Mouse (Mus musculus) CH12F3 (cell line): ENCODE results near the gene Krt82.

Experiments
- in situ Hi-C: fragments of 300-500 bp; cut with MboI; formaldehyde crosslinking; loops from 2 replicates; pipeline ENCODE4 v1.14.3; 2020; ENCODE audit warnings: low sequenced_read_pairs

The Krt82 gene

DNA sequence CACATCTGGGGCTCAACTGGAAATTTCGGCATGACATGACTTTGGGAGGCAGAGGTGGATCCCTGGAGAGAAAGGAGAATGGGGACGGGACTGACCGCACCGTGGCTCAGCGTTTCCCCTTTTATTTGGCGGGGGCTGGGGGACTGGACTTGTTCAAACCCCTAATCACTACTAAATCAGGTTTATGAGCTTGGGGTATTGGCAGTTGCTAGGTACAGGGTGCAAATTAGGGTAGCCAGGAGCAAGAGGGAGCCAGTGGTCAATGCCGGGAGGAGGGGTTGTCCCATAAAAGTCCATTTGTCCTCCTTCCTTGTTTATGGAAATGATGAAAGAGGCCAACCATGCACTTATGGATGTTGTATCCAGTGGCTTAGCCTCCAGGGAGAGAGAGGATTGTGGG is at the start of gene Krt82:
TSS of gene Krt82 (minus strand) at position 101 of the 400 bp plus-strand sequence.
- in situ Hi-C loops: no loop called here

GRCm38 (mm10) chr15:101599123-101599522 is 48.7 kb upstream of the Krt82 start:
- in situ Hi-C loops: no loop called here

- in situ Hi-C loops: no loop called here
Observed at GRCm38 (mm10) chr15:101588216-101588615, 37.7 kb upstream of the Krt82 start.

DNA sequence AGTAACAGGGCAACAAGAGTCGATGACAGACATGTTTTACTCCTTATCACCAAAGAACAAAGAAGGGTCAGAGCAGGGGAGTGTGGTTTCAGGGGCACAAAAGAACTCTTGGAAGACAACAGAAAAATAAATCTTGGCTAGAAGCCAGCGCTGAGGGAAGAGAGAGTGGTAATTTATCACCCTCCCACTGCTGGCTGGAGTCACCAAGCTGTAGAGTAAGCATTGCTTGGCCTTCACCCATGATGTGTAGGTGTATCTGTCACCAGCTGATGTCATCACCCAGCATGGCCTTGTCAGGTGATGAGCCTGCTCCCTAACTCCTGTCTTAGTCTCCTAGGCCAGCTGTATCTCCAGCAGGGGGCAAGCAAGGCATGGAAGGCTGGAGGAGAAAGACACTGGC is 34.0 kb upstream of the Krt82 start:
- in situ Hi-C loops: no loop called here

GRCm38 (mm10) chr15:101583211-101583965 is 32.9 kb upstream of the Krt82 start:
- in situ Hi-C loops: no loop called here

- in situ Hi-C loops: no loop called here
Observed at GRCm38 (mm10) chr15:101581701-101582100, 31.2 kb upstream of the Krt82 start.

GRCm38 (mm10) chr15:101575506-101575905 is 25.0 kb upstream of the Krt82 start:
- in situ Hi-C loops: no loop called here

DNA sequence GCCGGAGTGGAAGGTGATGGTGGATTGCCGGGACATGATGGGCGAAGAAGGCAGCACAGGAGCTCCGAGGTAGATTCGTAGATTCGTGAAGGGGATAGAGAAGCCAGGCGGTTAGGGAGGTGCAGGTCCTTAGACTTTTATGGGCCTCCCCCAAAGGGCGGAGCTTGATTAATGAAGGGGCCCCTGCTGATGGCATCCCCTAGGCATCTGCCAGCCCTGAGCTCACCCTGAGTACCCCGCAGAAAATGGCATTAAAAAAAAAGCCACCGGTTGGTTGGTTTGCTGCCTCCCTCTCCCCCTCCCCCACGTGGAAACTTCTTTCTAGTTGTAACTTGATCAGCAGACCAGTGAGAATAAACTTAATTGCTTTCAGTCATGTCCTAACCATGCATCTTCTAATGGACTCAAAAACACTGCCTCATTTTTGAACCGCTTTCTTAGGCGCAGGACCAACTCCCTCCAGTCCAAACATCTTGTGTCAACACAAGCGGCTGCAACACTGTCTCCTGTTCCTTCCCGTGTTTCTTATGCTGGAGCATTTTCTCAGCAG is 23.4 kb upstream of the Krt82 start, which contains the start of gene Krt75:
TSS of gene Krt75 (minus strand) at position 109 of the 550 bp plus-strand sequence.
- in situ Hi-C loops: no loop called here

DNA sequence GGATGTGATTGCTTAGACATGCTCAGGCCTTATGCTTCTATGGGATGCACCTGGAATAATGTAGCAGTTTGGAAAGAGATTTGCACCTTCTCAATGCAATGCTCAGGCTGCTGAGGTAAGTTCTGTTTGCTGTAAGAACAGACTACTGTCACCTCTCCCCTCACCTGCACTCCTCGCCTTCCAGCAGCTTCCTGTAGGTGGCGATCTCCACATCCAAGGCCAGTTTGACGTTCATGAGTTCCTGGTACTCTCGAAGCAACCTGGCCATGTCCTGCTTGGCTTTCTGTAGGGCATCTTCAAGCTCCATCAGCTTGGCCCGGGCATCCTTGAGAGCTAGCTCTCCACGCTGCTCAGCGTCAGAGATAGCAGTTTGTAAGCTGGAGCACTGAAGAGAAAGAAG is 17.3 kb upstream of the Krt82 start:
- in situ Hi-C loops: no loop called here

- in situ Hi-C loops: no loop called here
Observed at GRCm38 (mm10) chr15:101562850-101563249, 12.4 kb upstream of the Krt82 start, which contains the start of gene Krt90. Gene Krt90 (minus strand): TSS chr15:101562950.

DNA sequence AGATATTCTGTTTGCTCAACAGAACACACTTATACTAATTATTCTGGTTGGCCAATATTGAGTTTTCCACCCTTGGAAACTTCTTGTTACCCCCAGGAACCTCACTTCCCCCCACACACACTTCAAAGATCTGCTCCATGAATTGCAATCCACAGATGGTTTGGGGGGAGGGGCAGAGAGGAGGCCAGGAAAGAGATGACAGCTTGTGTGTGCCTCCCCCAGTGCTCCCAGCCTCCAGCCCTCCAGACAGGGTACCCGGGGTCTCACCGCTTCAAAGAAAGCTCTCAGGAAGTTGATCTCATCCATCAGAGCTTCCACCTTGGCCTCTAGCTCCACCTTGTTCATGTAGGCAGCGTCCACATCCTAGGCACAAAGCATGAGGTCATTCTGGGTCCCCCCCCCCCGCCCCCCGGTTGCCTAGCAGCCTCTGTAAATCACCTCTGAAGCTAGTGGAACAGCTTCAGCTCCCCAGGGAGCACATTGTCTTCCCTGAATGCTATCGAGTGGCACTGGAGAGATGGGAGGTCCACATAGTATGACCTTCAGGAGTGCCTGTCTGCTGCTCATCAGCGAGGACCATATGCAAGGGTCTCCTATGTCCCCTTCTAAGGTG is 7.7 kb upstream of the Krt82 start:
- in situ Hi-C loops: no loop called here

DNA sequence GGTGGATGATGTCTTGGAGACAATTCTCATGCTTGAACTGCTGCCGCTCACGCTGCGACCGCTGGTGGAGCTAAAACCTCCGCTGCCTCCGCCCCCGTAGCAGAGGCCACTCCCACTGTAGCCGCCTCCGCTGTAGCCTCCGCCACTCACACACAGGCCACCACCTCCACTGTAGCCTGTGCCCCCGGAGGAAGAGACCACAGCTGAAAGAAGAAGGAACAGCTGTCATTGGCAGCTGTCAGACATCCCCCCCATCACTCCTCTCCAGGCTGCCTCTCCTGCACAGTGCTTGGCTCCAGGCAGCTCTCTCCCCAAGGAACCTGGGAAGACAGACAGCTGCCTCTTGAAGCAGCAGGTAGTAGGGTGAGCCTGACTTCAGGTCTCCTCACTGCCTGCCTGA is 2.7 kb upstream of the Krt82 start:
- in situ Hi-C loops: no loop called here

DNA sequence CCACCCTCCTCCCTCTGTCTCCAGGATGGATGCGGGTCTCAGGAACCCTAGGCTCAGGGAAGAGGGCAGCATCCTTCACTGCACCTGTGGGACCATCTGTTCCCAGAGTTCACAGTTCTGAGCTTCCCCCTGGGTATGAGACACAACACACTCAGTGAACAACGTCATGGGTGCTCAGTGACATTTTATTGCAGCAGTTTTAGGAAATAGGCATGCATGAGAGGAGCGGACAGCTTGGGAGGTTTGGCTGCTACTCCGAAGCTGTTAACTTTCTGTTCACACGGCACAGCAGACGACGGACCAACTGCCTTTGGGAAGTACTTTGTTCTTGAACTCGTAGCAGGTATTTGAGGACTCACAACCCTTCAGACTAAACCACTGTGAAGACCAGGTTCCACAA is 1.7 kb upstream of the Krt82 start:
- in situ Hi-C loops: no loop called here

GRCm38 (mm10) chr15:101544478-101544877 is 6.0 kb downstream of the Krt82 start:
- in situ Hi-C loops: no loop called here

- in situ Hi-C loops: no loop called here
Observed at GRCm38 (mm10) chr15:101542543-101542942, 7.9 kb downstream of the Krt82 start.

- in situ Hi-C loops: no loop called here
Observed at GRCm38 (mm10) chr15:101538580-101538900, 11.9 kb downstream of the Krt82 start.

- in situ Hi-C loops: no loop called here
Observed at GRCm38 (mm10) chr15:101537864-101538579, 12.4 kb downstream of the Krt82 start.

GRCm38 (mm10) chr15:101536054-101536850 is 14.2 kb downstream of the Krt82 start:
- in situ Hi-C loops: no loop called here

GRCm38 (mm10) chr15:101532720-101533119 is 17.7 kb downstream of the Krt82 start, which contains the start of gene Krt84:
Gene Krt84 (minus strand): TSS chr15:101532820.
- in situ Hi-C loops: no loop called here

- in situ Hi-C loops: loop anchor here (5.0 to 10.0 kb wide), 2 partner anchors 460 to 542 kb away; no protein-coding TSS in a partner anchor
Observed at GRCm38 (mm10) chr15:101522556-101523232, 27.8 kb downstream of the Krt82 start.
